Mouse (Mus musculus) MEL-GATA-1-ER (cell line): Measurements from ENCODE around the gene Gm37419.

Experiments
- DNase-seq: peaks from one replicate; pipeline ENCODE4 v3.0.0-alpha.2; 2012; ENCODE audit warnings: low read depth; ENCODE audit errors: extremely low read depth

Gene Gm37419

GRCm38 (mm10) chr16:23993351-23994321, 5.4 kb downstream of the Gm37419 start:
- DNase-seq: no peak

GRCm38 (mm10) chr16:23996342-23996741, 8.1 kb downstream of the Gm37419 start:
- DNase-seq: no peak

- DNase-seq: no peak
These were observed 8.9 kb downstream of the Gm37419 start for GRCm38 (mm10) chr16:23997228-23997627.

GRCm38 (mm10) chr16:23997912-23998311, 9.6 kb downstream of the Gm37419 start:
- no peak for DNase-seq

- no peak for DNase-seq
These were observed 17.6 kb downstream of the Gm37419 start for GRCm38 (mm10) chr16:24005928-24006327.

GRCm38 (mm10) chr16:24009891-24010290, 21.6 kb downstream of the Gm37419 start:
- no peak for DNase-seq

GRCm38 (mm10) chr16:24011306-24011705, 23.0 kb downstream of the Gm37419 start:
- DNase-seq: no peak

GRCm38 (mm10) chr16:24012066-24012465, 23.8 kb downstream of the Gm37419 start:
- no peak for DNase-seq

GRCm38 (mm10) chr16:24014378-24014777, 26.1 kb downstream of the Gm37419 start:
- no peak for DNase-seq

GRCm38 (mm10) chr16:24016273-24016672, 28.0 kb downstream of the Gm37419 start:
- DNase-seq: no peak

GRCm38 (mm10) chr16:24016742-24017141, 28.5 kb downstream of the Gm37419 start:
- DNase-seq: no peak

- no peak for DNase-seq
These were observed 33.4 kb downstream of the Gm37419 start for GRCm38 (mm10) chr16:24021722-24022121.

GRCm38 (mm10) chr16:24022605-24023004, 34.3 kb downstream of the Gm37419 start:
- no peak for DNase-seq

- DNase-seq: no peak
These were observed 37.2 kb downstream of the Gm37419 start for GRCm38 (mm10) chr16:24025442-24025841.

- no peak for DNase-seq
These were observed 41.8 kb downstream of the Gm37419 start for GRCm38 (mm10) chr16:24029965-24030672.

GRCm38 (mm10) chr16:24033259-24033658, 45.0 kb downstream of the Gm37419 start:
- DNase-seq: no peak

- DNase-seq: no peak
These were observed 46.2 kb downstream of the Gm37419 start for GRCm38 (mm10) chr16:24034450-24034849.

GRCm38 (mm10) chr16:24035767-24036166, 47.5 kb downstream of the Gm37419 start:
- no peak for DNase-seq

- no peak for DNase-seq
These were observed 48.1 kb downstream of the Gm37419 start for GRCm38 (mm10) chr16:24036398-24036797.
